Mouse (Mus musculus): ENCODE measurements around the gene Wwox. TPM values are rescaled to one million over a fixed set of nuclear protein-coding genes. Genes with fewer than 3 reads are reported as not detected.

Gene Wwox
- 17.1 and 20.0 TPM in 2 replicates for polyA plus RNA-seq (2015; fragmentation: Nextera tagmentation; extraction: Ambion mirVana)

DNA sequence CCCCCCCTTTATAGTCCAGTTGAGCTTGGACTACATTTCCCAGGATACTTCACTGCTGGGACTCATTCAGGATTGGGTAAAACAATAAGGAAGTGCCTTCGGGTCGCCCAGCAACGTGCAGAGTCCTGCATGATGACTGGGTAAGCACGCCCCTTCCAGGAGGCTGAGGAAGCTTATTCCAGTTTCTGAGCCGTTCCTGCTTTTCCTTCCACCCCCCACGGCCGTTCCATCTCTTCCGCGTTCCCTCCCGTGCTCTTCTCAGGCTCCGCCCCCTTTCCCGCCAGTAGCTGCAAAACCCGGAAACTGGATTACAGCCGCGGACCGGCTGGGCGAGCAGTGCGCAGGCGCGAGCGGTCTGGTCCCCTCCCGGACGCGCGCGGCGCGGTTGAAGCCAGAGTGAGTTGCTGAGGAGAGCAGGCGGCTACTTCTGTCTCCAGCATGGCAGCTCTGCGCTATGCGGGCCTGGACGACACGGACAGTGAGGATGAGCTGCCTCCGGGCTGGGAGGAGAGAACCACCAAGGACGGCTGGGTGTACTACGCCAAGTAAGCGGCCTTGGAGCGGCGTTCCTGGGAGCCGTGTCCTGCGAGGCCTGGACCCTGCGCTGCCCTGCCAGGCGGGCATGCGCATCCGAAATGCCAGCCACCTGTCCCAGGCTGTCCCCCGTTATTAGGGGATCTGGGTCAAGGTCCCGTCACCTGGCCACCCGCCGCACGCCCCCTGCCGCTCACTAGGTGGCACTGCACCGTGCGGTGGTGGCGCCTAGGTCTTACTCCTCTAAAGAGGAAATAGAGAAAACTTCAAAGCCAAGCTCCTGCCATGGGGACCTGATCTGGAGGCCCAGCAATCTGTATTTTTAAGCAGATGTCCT lies at the start of gene Wwox:
Gene Wwox, plus strand, starts transcription at position 322 of the 871 bp plus-strand sequence.
- ATAC-seq (ENCODE audit: borderline replicate concordance, extremely low read depth, low FRiP score, low TSS enrichment) = peak; percentile 97
- WGBS = under 1% methylated on average over 54 of the region's 54 CpGs

DNA sequence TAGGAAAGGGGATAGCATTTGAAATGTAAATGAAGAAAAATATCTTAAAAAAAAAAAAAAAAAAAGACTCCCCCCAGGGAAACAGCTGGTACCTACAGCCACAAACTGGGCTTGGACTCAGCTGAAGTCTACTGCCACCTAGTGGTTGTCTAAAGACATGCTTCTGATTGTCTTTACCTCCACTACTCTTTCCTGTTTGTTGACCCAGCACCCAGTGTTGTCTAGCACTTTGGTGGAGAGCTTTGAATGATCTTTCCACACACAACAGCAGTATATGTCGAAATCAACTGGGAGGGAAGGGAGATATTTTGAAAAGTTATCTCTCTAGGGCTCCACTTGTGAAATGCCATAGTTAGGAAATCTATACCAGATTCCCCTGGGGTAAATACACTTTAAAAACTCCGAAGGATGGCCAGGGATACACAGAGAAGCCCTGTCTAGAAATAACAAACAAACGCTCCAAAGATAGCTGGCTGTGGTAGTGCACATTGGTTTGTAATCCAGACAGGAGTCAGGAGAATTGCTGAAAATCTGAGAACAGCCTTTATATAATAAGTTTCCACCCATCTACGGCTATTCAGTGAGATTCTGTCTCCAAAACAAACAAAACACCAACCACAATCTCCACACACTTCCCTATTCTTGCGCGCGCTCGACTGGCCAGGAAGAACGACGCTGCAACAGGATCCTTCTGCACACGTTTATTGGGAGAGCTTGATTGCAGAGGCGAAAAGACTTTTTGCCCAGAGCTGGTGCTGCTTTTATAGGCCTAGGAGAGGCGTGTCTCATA lies 48.8 kb upstream of the Wwox start:
- no peaks in the 10 kb centered on the region for H3K27me3 ChIP-seq
- H3K4me3 ChIP-seq = no peak overlapping the region
- no peaks in the 10 kb centered on the region for H3K4me1 ChIP-seq
- no peak overlapping the region for H3K27ac ChIP-seq
- no peak overlapping the region for H3K9ac ChIP-seq
- no peaks in the 10 kb centered on the region for H3K9me3 ChIP-seq
- H3K4me2 ChIP-seq = no peak overlapping the region
- ATAC-seq (ENCODE audit: borderline replicate concordance, extremely low read depth, low FRiP score, low TSS enrichment) = no peak
- no peaks in the 10 kb centered on the region for H3K36me3 ChIP-seq
- 85% methylated on average over 12 of the region's 13 CpGs for WGBS

More for the DNA sequence above, at the start of gene Wwox:
- Histone ChIP-seq H3K4me3 (peak within 1 kb of the TSS; percentile 68), H3K9ac (peak within 1 kb of the TSS; percentile 61), H3K27me3 (no peaks in the 10 kb centered on the region), H3K4me2 (peak within 1 kb of the TSS; percentile 83), H3K4me1 (peaks cover 8% of the 10 kb centered on the region), H3K36me3 (no peaks in the 10 kb centered on the region), H3K27ac (peak within 1 kb of the TSS; percentile 77), H3K9me3 (no peaks in the 10 kb centered on the region)

DNA sequence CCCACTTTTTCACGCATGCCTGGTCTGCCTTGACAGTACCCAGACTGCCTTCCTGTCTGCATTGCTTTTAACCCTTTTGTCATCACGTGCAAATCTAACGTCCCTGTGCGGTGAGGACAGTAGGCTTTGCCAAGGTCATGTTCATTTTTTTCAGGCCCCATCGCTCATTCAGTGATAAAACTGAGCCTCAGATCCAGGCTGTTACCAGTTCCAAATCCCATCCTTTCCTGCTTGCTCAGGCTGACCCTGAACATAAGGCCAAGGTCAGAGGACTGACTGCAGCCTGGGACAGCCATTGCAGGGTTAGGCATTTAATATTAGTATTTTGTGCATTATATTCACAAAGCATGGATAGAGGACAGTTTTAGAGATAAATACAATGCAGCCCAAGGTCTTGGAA lies 41.1 kb upstream of the Wwox start:
- Histone ChIP-seq H3K9ac (no peak overlapping the region), H3K9me3 (no peaks in the 10 kb centered on the region), H3K27ac (no peak overlapping the region), H3K4me1 (no peaks in the 10 kb centered on the region), H3K4me3 (no peak overlapping the region), H3K27me3 (no peaks in the 10 kb centered on the region), H3K4me2 (no peak overlapping the region), H3K36me3 (no peaks in the 10 kb centered on the region)
- WGBS = 86% methylated on average over 5 of the region's 5 CpGs
- ATAC-seq (ENCODE audit: borderline replicate concordance, extremely low read depth, low FRiP score, low TSS enrichment) = no peak

DNA sequence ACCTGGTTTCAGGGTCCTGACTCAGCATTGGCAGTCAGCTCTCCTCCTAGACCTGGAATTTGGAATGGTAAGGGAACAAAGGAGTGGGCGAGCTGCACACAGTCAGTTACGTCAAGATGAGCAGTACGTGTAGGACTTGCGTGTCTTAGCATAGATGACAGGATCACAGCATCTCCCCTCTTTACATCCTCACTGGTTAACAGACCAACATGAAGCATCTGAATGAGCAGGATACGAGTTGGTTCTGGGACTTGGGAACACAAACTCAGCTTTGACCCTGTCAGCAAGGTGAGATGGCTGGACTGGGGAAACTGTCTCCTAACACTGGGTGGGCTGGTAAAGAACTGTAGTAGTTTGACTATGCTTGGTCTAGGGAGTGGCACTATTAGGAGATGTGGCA lies 40.2 kb upstream of the Wwox start:
- no peak for ATAC-seq (ENCODE audit: borderline replicate concordance, extremely low read depth, low FRiP score, low TSS enrichment)
- no peak overlapping the region for H3K9ac ChIP-seq
- H3K4me3 ChIP-seq = no peak overlapping the region
- H3K9me3 ChIP-seq = no peaks in the 10 kb centered on the region
- H3K27me3 ChIP-seq = no peaks in the 10 kb centered on the region
- 90% methylated on average over 5 of the region's 5 CpGs for WGBS
- H3K27ac ChIP-seq = no peak overlapping the region
- no peaks in the 10 kb centered on the region for H3K4me1 ChIP-seq
- H3K4me2 ChIP-seq = no peak overlapping the region
- H3K36me3 ChIP-seq = no peaks in the 10 kb centered on the region

DNA sequence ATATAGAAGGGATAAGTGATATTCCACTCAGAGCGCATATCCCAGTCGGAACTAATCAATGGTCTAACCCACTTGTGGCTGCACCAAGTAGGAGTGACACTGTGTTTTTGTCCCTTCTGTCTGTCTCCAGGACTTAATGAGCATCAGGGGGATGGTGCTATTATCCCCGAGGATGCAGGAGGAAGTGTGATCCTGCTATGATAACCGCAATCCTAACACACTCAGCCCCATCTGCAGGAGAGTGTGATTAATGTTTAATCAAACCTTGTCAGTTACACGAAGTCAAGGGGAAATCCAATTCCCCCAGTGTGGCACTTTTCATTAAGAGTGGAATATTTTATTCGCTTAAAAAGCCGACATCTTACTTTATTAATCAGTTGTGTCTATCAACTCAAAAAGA lies 37.8 kb upstream of the Wwox start:
- Histone ChIP-seq H3K27me3 (no peaks in the 10 kb centered on the region), H3K36me3 (no peaks in the 10 kb centered on the region), H3K9ac (no peak overlapping the region), H3K4me1 (no peaks in the 10 kb centered on the region), H3K4me3 (no peak overlapping the region), H3K4me2 (no peak overlapping the region), H3K27ac (no peak overlapping the region), H3K9me3 (no peaks in the 10 kb centered on the region)
- no peak for ATAC-seq (ENCODE audit: borderline replicate concordance, extremely low read depth, low FRiP score, low TSS enrichment)
- 54% methylated on average over 7 of the region's 7 CpGs for WGBS

DNA sequence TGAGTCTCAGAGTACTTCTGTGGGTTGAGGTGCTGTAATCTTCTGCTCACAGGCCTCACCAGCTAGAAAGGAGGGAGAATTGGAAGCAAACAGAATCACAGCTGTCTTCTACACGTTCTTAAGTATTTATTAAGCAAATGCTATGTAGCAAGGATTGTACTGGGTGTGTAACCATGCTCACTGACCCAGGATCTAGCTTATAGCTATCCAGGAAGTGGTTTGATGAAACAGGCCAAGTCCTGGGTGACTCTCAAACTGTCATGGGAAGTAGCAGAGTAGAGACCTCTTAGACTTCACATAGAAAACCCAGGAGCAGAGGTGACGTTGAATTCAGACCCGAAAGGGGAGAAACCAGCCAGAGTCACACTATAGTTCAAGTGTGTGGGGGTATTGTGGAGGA lies 28.0 kb upstream of the Wwox start:
- H3K36me3 ChIP-seq = no peaks in the 10 kb centered on the region
- H3K27me3 ChIP-seq = no peaks in the 10 kb centered on the region
- H3K9ac ChIP-seq = no peak overlapping the region
- no peak overlapping the region for H3K4me2 ChIP-seq
- H3K9me3 ChIP-seq = no peaks in the 10 kb centered on the region
- no peak overlapping the region for H3K4me3 ChIP-seq
- ATAC-seq (ENCODE audit: borderline replicate concordance, extremely low read depth, low FRiP score, low TSS enrichment) = no peak
- no peaks in the 10 kb centered on the region for H3K4me1 ChIP-seq
- WGBS = 63% methylated on average over 3 of the region's 3 CpGs
- H3K27ac ChIP-seq = no peak overlapping the region

DNA sequence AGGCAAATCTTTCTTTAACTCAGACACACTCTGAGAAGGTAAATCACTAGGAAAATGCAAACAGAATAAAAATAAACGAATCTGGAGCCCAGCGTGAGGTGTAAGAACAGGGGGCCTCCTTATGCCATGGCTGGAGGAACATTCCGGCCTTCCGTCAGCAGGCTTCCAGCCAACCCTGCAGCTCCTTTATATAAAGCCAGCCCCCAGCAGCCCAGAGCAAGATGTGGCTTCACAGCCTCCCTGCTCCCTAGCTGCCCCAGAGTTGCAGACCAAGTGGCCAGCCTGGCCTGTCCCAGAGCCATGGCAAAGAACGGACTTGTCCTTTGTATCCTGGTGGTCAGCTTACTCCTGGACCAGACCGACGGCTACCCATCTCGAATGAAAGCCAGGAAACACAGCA lies 21.7 kb upstream of the Wwox start, which contains the start of gene Clec3a:
Gene Clec3a, plus strand, starts transcription at position 301 of the 400 bp plus-strand sequence.
- WGBS = 50% methylated on average over 8 of the region's 8 CpGs
- no peak within 1 kb of the TSS for H3K4me2 ChIP-seq

DNA sequence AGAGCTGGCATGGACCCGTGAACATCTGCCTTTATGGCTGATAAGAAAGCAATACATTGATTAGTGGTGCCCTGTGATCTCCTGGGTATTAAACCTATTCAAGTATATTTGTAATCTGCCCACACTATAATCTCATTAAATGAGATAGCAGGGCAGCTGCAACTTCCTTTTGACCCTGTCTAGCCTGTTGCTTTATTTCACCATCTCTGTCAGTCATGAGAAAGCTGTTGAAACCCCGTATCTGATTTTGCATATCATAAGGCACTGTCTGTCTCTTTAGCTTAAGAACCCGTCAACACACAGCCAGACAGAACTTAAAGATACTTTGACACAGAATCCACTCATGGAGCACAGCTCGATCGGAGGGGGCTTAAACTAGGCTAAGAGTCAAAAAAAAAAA lies 21.0 kb upstream of the Wwox start:
- Histone ChIP-seq H3K27me3 (no peaks in the 10 kb centered on the region), H3K9me3 (no peaks in the 10 kb centered on the region), H3K4me3 (no peak overlapping the region), H3K9ac (no peak overlapping the region), H3K4me1 (no peaks in the 10 kb centered on the region), H3K4me2 (no peak overlapping the region), H3K27ac (no peak overlapping the region), H3K36me3 (no peaks in the 10 kb centered on the region)
- 67% methylated on average over 5 of the region's 5 CpGs for WGBS
- ATAC-seq (ENCODE audit: borderline replicate concordance, extremely low read depth, low FRiP score, low TSS enrichment) = no peak

More for the DNA sequence above, 21.7 kb upstream of the Wwox start, which contains the start of gene Clec3a:
- H3K9me3 ChIP-seq = no peaks in the 10 kb centered on the region
- no peak within 1 kb of the TSS for H3K27ac ChIP-seq
- no peak within 1 kb of the TSS for H3K9ac ChIP-seq
- no peaks in the 10 kb centered on the region for H3K27me3 ChIP-seq
- no peak for ATAC-seq (ENCODE audit: borderline replicate concordance, extremely low read depth, low FRiP score, low TSS enrichment)
- no peak within 1 kb of the TSS for H3K4me3 ChIP-seq
- no peaks in the 10 kb centered on the region for H3K36me3 ChIP-seq
- no peaks in the 10 kb centered on the region for H3K4me1 ChIP-seq

DNA sequence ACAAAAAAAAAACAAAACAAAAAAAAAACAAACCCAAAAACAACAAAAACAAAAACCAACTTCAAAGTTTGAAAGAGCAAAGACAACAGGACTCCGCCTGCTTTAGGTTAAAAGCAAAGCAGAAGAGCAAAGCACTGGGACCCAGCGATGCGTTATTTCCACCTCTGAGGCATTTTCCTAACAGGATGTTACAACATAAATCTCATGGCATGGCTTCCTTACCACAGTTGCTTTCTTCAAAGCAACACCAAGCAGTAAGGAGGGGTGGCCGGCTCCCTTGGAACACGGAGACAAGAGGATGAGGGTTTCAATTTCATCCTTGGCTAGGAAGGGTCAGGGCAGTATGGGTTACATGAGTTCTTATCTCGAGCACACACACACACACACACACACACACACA lies 20.6 kb upstream of the Wwox start:
- Histone ChIP-seq H3K9ac (no peak overlapping the region), H3K4me2 (no peak overlapping the region), H3K9me3 (no peaks in the 10 kb centered on the region), H3K4me3 (no peak overlapping the region), H3K27me3 (no peaks in the 10 kb centered on the region), H3K27ac (no peak overlapping the region), H3K36me3 (no peaks in the 10 kb centered on the region), H3K4me1 (no peaks in the 10 kb centered on the region)
- no peak for ATAC-seq (ENCODE audit: borderline replicate concordance, extremely low read depth, low FRiP score, low TSS enrichment)
- 50% methylated on average over 6 of the region's 6 CpGs for WGBS

DNA sequence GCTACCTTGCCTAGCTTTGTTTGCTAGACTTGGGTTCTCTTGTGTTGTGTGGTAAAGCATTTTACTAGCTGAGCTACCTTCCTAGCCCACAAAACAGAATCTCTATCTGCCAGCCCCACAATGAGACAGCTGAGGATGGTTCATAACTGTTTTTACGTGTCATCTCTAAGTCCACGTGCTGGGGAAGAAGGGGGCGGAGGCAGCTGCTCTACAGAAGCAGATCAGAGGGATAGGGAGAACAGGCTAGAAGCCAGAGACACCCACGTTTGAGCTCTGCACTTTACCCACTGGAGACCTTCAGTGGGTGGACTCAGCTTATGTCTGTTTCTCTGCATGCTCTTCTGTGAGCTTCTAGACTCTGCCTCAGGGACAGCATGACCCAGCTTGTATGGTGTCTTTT lies 17.9 kb upstream of the Wwox start:
- Histone ChIP-seq H3K9ac (no peak overlapping the region), H3K9me3 (no peaks in the 10 kb centered on the region), H3K36me3 (no peaks in the 10 kb centered on the region), H3K4me2 (no peak overlapping the region), H3K4me3 (no peak overlapping the region), H3K27me3 (no peaks in the 10 kb centered on the region), H3K27ac (no peak overlapping the region), H3K4me1 (no peaks in the 10 kb centered on the region)
- no peak for ATAC-seq (ENCODE audit: borderline replicate concordance, extremely low read depth, low FRiP score, low TSS enrichment)
- 63% methylated on average over 4 of the region's 4 CpGs for WGBS

DNA sequence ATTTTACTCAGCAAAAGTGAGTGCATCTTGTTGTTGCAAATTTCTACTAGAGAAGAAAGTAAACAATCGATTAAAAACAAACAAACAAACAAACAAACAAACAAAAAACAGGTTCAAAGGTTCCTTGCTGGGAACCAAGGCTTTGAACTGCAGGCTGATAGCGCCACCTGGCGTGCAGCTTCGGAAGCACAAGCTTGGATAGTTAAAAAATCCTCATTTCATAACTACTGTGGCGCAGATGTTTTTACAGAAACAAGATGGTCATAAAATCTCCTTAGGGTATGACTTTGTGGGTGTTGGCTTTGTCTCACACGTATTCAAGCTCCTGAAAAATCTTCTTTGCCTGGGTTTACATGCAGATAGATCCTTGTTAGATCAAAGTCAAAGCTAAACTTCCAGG lies 1.2 kb upstream of the Wwox start:
- WGBS = 12% methylated on average over 6 of the region's 6 CpGs
- Histone ChIP-seq H3K9ac (no peak overlapping the region), H3K4me2 (no peak overlapping the region), H3K27me3 (no peaks in the 10 kb centered on the region), H3K27ac (no peak overlapping the region), H3K4me3 (no peak overlapping the region), H3K36me3 (no peaks in the 10 kb centered on the region), H3K4me1 (peaks cover 8% of the 10 kb centered on the region), H3K9me3 (no peaks in the 10 kb centered on the region)
- no peak for ATAC-seq (ENCODE audit: borderline replicate concordance, extremely low read depth, low FRiP score, low TSS enrichment)

DNA sequence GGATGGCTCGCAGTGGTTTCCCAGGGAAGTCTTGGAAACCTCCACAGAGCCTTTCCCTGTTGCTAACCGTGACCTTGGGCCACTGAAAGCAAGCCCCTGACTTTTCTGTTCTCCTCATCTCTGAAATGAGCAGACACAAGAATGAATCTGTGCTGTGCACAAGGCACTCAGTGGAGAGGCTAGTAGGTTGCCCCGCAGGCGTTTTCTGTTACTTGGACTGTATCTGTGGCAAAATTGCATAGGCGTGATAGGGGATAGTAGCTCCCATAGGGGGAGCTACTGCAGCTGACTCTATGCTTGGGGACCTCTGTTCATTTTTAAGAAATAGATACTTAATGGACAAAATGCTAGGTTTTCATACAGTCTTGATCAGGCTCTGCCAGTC lies 742 bp downstream of the Wwox start:
- peak overlapping the region; percentile 68 for H3K4me3 ChIP-seq
- H3K27me3 ChIP-seq = no peaks in the 10 kb centered on the region
- H3K4me2 ChIP-seq = peak overlapping the region; percentile 83
- peak overlapping the region; percentile 77; the same call in 1 of the 2 replicates for H3K27ac ChIP-seq
- peaks cover 8% of the 10 kb centered on the region for H3K4me1 ChIP-seq
- no peaks in the 10 kb centered on the region for H3K36me3 ChIP-seq
- ATAC-seq (ENCODE audit: borderline replicate concordance, extremely low read depth, low FRiP score, low TSS enrichment) = no peak
- peak overlapping the region; percentile 61 for H3K9ac ChIP-seq
- no peaks in the 10 kb centered on the region for H3K9me3 ChIP-seq
- 15% methylated on average over 5 of the region's 5 CpGs for WGBS
